Mouse (Mus musculus): ENCODE data around the gene Zfr2.
A peak's percentile ranks its signal among the peaks of the same experiment; 100 is the strongest.
"Not testable (repeated sequence)": the region's sequence is repeated elsewhere in the genome, so short reads cannot be mapped to it uniquely, and the experiment has no call there.

The Zfr2 gene

DNA sequence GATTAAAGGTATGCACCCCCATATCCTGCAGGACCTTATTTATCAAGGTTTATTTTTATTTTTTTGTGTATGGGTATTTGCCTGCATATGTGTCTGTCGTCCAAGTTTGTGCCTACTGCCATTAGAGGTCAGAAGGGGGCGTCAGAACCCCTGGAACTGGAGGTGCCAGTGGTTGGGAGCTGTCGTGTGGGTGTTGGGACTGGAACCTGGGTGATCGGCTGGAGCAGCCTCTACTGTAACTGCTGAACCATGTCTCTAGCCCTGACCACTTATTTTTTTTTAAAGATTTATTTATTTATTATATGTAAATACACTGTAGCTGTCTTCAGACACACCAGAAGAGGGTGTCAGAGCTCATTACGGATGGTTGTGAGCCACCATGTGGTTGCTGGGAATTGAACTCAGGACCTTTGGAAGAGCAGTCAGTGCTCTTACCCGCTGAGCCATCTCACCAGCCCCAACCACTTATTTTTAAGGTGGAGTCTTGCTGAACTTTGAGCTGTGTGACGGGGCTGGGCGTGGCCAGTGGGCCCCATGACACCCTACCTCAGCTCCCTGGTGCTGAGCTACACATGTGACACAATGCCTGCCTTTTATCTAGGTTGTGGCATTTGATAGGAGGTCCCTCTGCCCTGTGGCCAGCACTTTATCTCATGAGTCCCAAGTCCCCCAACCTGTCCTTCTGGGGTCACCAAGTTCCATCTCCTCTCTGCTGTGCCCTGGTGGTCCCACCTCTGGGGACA lies 29.8 kb upstream of the Zfr2 start:
- no peak for DNase-seq

DNA sequence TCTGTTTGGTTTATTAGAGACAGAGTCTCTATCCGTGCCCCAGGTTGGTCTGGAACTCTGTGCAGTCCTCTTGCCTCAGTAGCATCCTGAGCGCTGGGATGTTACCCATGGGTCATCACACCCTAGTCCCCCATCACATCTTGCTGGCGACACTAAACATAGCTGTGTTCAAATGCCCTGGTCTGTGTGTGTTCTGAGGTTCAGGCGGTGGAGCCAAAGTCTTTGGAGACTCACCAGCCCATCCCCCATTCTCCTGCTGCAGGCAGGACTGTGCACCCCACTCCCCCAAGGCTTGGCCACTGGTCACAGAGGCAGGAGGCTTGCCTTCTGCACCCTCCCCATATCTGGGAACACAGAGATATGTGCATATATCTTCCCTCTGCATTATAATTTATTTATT lies 28.8 kb upstream of the Zfr2 start:
- no peak for DNase-seq

DNA sequence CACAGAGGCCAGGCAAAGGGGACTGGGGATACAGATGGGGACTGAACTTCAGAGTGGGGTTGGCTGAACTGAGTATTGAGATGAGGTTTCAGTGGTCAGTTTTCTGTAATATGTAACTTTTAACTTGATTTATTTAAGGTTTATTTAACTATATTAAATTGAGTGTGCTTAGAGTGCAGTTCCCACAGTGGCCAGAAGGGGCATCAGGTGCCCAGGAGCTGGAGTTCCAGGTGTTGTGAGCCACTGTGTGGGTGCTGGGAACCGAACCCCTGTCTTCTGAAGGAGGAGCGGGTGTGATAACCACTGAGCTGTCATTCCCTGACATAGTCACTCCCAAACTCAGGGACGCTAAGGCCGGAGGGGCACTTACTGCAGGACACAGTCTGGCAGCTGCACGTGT lies 22.8 kb upstream of the Zfr2 start:
- DNase-seq: no peak

DNA sequence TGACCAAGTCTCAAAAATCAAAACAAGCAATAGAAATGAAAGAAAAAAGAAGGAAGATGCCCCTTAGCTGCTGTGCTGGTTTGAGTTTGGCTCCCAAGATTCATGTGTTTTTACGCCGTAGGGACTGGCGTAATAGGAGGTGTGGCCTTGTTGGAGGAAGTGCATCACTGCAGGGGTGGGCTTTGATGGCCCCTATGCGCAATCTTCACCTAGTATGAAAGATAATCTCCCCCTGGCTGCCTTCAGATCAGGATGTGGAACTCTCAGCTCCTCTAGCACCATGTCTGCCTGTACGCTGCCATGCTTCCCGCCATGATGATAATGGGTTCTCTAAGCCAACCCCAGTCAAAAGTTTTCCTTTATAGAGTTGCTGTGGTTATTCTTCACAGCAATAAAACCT lies 16.7 kb upstream of the Zfr2 start:
- DNase-seq: no peak

DNA sequence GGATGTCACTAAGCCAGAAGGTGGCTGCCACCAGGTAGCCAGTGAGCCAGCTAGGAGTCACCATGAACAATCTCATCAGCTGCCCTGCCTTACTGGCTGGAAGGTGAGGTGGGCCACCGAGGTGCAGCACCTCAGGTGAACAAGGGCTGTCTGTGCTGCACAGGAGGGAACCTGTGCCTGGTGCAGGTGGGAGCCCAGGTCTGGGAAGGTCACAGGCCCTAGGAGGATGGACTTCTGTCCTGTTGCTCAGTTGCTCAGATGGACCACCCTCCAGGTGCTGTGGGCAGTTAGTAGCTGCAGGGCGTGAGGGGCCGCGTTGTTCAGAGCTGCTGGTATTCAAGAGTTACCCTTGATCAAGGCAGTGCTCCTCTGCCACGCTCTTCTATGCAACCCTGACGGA lies 16.1 kb upstream of the Zfr2 start:
- no peak for DNase-seq

GRCm38 (mm10) chr10:81217267-81217666 lies 15.7 kb upstream of the Zfr2 start:
- not testable (repeated sequence) for DNase-seq

DNA sequence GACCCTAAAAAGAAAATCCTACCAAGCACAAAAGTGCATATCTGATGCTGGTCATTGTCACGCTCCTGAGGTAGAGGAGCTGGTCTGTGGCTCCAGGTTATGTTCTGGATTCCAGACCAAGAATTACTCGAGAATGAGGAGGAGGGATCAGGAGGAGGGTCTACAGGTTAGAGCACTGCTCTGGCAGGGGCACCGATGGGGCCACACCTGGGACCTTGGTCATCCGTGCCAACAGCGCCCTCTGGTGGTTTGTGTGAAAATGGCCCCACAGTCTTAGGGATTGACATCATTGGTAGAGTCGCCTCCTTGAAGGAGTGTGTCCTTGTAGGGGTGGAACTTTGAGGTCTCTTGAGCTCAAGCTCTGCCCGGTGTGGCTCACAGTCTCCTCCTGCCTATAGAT lies 15.0 kb upstream of the Zfr2 start:
- peak; percentile 76 to 79 for DNase-seq

- DNase-seq: no peak
Measured at GRCm38 (mm10) chr10:81221402-81222015, 11.4 kb upstream of the Zfr2 start.

DNA sequence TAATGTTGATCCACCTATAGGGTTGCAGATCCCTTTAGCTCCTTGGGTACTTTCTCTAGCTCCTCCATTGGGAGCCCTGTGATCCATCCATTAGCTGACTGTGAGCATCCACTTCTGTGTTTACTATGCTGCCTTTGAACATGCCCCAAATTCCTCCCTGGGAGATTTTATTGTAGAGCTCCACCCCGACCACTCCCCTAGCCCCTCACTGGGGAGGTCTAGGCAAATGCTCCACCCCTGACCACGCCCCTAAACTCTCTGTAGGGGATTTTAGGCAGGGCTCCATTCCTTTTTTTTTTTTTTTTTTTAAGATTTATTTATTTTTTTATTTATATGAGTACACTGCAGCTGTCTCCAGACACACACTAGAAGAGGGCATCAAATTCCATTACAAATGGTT lies 9.2 kb upstream of the Zfr2 start:
- DNase-seq: not testable (repeated sequence)

GRCm38 (mm10) chr10:81229735-81230437 lies 3.1 kb upstream of the Zfr2 start:
- peak; percentile 43 to 46 for DNase-seq

DNA sequence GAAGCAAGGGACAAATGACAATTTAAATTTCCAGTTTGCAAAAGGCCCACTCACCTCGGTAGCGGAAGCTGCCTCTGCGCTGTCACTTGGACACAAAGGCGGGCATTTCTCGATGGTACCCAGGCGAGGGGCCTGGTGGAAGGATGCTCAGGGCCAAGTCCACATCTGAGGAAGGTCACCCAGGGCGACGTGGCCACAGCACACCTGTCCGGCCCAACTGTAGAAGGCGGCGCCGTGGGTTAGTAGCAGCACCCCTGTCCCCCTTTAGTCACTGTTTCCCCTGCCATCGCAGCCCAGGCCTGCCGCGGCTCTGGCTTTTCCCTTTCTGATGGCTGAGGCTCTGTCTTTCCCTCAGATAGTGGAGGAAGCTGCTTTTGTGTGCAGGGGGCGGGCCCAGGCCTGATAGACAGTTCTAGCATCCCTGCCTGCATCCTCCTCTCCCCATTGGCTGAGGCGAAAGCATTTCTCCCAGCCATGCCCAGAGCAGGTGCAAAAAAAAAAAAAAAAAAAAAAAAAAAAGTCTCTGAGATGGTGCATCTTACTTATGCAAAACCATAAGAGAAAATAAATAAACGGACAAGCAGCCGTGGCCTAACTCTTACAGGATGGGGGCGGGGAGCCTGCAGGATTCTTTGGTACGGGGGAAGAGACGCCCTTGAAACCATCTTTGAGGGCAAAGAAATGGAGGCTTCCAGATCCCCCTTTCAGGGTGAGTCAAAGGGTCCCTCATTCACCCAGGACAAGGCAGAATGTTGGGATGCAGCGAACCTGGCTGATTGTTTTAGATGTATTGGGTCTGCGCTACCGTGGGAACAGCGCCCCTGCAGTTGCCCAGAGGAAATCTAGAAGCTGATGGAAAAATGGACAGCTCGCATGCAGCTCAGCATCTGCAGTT lies 2.3 kb upstream of the Zfr2 start, which contains the start of gene Atcay:
TSS of gene Atcay (minus strand) at position 396 of the 895 bp plus-strand sequence.
- peak; percentile 85 to 86 for DNase-seq

DNA sequence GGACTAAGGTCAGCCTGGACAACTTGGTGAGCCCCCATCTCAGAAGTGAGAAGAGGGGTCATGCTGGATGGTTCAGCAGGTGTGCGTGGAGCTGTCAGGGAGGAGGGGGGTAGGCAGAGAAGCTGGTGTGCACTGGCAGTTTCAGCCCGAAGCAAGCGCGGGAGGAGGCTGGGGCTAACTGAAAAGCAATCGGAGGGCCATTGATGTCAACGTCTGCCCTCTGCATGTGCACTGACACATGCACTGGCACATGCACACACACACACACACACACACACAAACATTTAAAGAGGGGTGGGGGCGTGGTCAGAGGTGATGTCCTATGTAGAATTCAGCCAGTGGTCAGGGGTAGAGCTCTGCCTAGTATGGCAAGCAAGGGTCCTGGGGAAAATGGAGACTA lies 1.5 kb upstream of the Zfr2 start:
- no peak for DNase-seq

DNA sequence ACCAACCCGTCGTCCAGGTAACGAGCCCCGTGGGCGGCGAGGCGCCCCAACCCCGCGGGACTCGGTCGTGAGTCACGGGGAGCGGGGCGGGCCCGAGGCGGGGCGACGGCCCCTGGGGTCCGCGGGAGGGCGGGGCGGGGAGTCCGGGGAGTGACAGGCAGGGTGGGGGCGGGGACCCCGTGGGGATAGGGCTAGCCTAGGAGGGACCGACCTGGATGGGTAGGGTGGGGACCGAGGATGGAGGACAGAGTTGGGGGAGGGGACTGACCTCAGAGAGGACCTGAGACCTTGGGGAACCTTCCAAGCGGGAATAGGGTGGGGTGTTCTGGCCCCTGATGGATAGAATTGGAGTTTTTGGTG lies 251 bp downstream of the Zfr2 start:
- DNase-seq: no peak

DNA sequence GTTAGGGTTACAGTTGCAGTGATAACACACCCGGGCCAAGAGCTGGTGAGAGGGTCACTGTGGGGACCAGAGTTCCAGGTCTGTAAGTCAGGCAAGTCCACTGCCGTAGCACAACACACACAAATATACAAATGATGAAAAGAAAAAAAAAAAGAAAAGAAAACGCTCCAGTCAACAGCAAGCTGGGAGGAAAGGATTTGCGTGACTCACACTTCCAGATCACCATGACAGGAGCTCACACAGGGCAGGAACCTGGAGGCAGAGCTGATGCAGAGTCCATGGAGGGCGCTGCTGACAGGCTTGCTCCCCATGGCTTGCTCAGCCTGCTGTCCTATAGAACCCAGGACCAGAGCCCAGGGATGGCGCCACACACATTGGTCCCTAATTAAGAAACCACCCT lies 1.3 kb downstream of the Zfr2 start:
- no peak for DNase-seq

DNA sequence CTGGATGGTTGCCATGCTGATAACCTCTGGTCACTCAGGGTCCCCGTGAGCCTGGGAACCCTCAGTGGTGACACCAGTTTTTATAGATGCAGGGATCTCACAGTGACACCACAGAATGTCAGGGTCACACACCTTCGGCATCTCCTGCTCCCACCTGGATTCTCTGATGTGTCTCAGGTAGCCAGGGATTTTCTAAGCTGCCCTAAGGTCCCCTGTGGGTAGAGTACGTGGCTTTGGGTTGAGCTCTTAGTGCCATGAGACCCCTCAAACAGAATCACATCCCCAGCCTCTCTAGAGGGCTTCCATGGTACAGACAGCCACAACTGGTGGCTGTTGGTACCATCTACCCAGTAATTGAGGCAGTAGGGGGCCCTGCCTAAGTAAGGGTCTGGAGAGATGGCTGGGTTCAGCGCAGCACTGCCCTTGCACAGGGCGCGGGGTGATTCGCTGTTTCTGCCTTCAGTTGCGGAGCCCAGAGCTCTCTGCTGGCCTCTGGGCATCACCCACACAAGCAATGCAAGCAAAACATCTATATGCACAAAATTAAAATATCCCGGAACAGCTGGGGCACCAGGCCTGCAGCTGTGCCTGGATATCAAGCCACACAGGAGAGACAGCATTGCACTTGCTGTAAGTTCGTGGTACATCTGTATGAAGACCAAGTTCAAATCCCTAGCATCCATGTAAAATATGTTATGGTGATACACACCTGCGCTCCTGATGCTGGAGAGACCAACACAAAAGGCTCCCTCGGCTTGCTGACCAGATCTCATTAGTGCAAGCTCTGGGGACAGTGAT lies 3.7 kb downstream of the Zfr2 start:
- no peak for DNase-seq

DNA sequence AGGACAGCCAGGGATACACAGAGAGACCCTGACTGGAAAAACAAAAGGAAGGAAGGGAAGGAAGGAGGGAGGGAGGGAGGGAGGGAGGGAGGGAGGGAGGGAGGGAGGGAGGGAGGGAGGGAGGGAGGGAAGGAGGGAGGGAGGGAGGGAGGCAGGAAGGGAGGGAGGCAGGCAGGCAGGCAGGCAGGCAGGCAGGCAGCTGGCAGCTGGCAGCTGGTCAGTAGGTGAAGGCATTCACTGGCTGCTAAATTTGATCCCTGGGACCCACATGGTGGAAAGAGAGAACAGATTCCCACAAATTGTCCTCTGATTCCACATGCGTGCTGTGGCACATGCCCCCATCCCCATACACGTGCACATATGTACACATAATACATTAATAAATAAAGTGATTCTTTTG lies 5.7 kb downstream of the Zfr2 start:
- DNase-seq: peak in 1 of 2 experiments; percentile 2

- peak; percentile 63 to 68 for DNase-seq
Measured at GRCm38 (mm10) chr10:81240876-81241275, 7.9 kb downstream of the Zfr2 start.

- peak in 1 of 2 experiments; percentile 1 for DNase-seq
Measured at GRCm38 (mm10) chr10:81242021-81242420, 9.1 kb downstream of the Zfr2 start.

DNA sequence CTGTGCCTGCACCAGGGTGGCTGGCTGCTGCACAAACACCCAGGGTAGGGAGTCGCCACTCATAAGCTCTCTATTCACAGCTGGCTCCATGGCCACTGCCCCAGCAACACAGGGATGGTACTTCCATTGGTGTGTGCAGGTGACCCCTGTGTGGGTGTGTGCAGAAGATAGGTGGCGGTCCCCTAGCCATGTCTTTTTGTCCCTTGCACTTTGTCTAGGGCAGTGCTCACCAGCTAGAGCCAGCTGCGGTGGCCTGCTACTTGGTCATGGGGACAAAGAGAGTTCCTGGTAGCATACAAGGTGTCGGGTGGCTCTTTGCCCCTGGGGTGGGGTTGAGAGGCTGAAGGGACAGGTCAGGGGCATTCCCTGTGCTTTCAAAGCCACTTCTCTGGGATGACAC lies 11.2 kb downstream of the Zfr2 start:
- peak in 1 of 2 experiments; percentile 8 for DNase-seq

GRCm38 (mm10) chr10:81244595-81244994 lies 11.6 kb downstream of the Zfr2 start:
- peak; percentile 88 to 89 for DNase-seq

- DNase-seq: peak in 1 of 2 experiments; percentile 18
Measured at GRCm38 (mm10) chr10:81245166-81245565, 12.2 kb downstream of the Zfr2 start.

DNA sequence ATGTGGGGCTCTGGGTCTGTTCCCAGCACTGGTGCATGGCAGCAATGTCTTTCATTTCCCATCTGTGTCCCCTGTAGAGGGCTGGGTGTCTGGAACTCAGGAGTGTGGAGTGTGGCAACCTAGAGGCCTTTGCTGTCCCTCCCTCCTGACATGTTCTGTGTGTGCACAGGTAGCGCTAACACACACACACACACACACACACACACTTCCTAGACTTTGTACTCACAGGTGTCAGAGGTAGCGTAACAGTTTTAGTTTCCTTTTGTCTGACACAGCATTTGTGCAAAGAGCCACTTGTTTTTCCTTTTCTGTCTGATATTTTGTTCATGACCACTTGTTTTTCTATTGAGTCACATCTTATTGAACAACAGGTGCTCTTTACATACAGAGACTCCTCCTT lies 14.8 kb downstream of the Zfr2 start:
- DNase-seq: no peak

All from cerebellum, postnatal 36 days (tissue).